Mouse (Mus musculus) G1E (cell line): ENCODE measurements around the gene Cnn3. TPM values are rescaled to one million over a fixed set of nuclear protein-coding genes. Genes with fewer than 3 reads are reported as not detected.

Experiments used
- ATAC-seq: 2 replicates; pipeline ENCODE4 v1.8.0; 2016; ENCODE audit warnings: mild to moderate bottlenecking; ENCODE audit not compliant: insufficient number of reproducible peaks, poor library complexity, low FRiP score, severe bottlenecking; ENCODE audit errors: extremely low read depth
- DNase-seq: peaks from one replicate; pipeline ENCODE4 v3.0.0; 2012; ENCODE audit warnings: low spot score
- H3K27me3 ChIP-seq: 2 replicates; pipeline ENCODE4 v1.6.1; 2012; ENCODE audit warnings: mild to moderate bottlenecking, low read length, inconsistent platforms; ENCODE audit not compliant: insufficient read depth
- H3K36me3 ChIP-seq: replicated peaks from 2 replicates; pipeline ENCODE3; 2012; ENCODE audit warnings: mild to moderate bottlenecking, inconsistent platforms
- H3K4me1 ChIP-seq: 2 replicates; pipeline ENCODE4 v1.6.1; 2012; ENCODE audit warnings: low read depth, low read length, inconsistent platforms, mixed read lengths; ENCODE audit not compliant: insufficient read depth
- H3K4me3 ChIP-seq: 2 replicates; pipeline ENCODE4 v1.5.1; 2012; ENCODE audit warnings: low read depth, mild to moderate bottlenecking, inconsistent platforms, low read length, moderate library complexity, mixed read lengths
- H3K9me3 ChIP-seq: replicated peaks from 2 replicates; pipeline ENCODE4 v1.6.1; 2012; ENCODE audit warnings: inconsistent platforms
- CTCF ChIP-seq: IDR thresholded peaks from 2 replicates; pipeline ENCODE4 v1.5.1; 2012; ENCODE audit warnings: low read depth, low read length, inconsistent platforms, mixed read lengths
- GATA1 ChIP-seq: IDR thresholded peaks from 2 replicates; pipeline ENCODE4 v1.6.1; 2012; ENCODE audit warnings: borderline replicate concordance, low read length, inconsistent platforms, mixed read lengths
- GATA2 ChIP-seq: IDR thresholded peaks from 2 replicates; pipeline ENCODE4 v1.6.1; 2012; ENCODE audit warnings: low read depth, low read length, inconsistent platforms, borderline replicate concordance
- POLR2AphosphoS5 ChIP-seq: IDR thresholded peaks from 2 replicates; pipeline ENCODE4 v1.6.1; 2012; ENCODE audit warnings: low read depth, low read length, inconsistent platforms; ENCODE audit not compliant: insufficient replicate concordance
- TAL1 ChIP-seq: conservative IDR thresholded peaks from 2 replicates; pipeline ENCODE4 v1.6.1; 2012; ENCODE audit warnings: low read depth, low read length, inconsistent platforms, mixed read lengths
- polyA plus RNA-seq: library from polyadenylated mRNA; stranded (reverse); fragments of >175 nt; gene quantifications from 2 replicates; pipeline ENCODE4 v1.2.3, GENCODE M21; 2012
- total RNA-seq, 2 experiments: library from RNA; stranded (forward) in 1 of 2; stranded (reverse) in 1 of 2; fragments of 200-1000 nt in 1 of 2; fragments of >200 nt in 1 of 2; fragmentation: Nextera tagmentation in 1 of 2; gene quantifications; 2 replicates each; pipeline ENCODE4 v1.2.3; 2014 to 2017

Gene Cnn3
- total and polyA plus RNA-seq, 3 experiments = 0.33 TPM; not detected in 2

- no peaks in the 10 kb centered on the region for H3K27me3 ChIP-seq
- ATAC-seq = peak; percentile 31; the same call in 1 of the 2 replicates
- no peaks in the 10 kb centered on the region for H3K9me3 ChIP-seq
- H3K4me1 ChIP-seq = peaks cover 7% of the 10 kb centered on the region
- no peak for TF ChIP-seq CTCF
- no peak for TF ChIP-seq GATA2
- no peak for TF ChIP-seq GATA1
- no peak for TF ChIP-seq TAL1
- TF ChIP-seq POLR2AphosphoS5 = no peak
- DNase-seq = no peak
- no peaks in the 10 kb centered on the region for H3K36me3 ChIP-seq
- no peak overlapping the region for H3K4me3 ChIP-seq
These were observed 32.5 kb downstream of the Cnn3 start for GRCm38 (mm10) chr3:121458545-121459492.

- H3K36me3 ChIP-seq = no peaks in the 10 kb centered on the region
- TF ChIP-seq CTCF (no peak), POLR2AphosphoS5 (no peak), GATA2 (no peak), GATA1 (no peak), TAL1 (no peak)
- no peaks in the 10 kb centered on the region for H3K9me3 ChIP-seq
- H3K4me1 ChIP-seq = peaks cover 7% of the 10 kb centered on the region
- H3K27me3 ChIP-seq = no peaks in the 10 kb centered on the region
- ATAC-seq = peak; percentile 50; the same call in 1 of the 2 replicates
- no peak overlapping the region for H3K4me3 ChIP-seq
- no peak for DNase-seq
These were observed 34.3 kb downstream of the Cnn3 start for GRCm38 (mm10) chr3:121460473-121461193.

GRCm38 (mm10) chr3:121461477-121461876 lies 35.2 kb downstream of the Cnn3 start:
- H3K4me1 ChIP-seq = peaks cover 7% of the 10 kb centered on the region
- ATAC-seq = no peak
- H3K27me3 ChIP-seq = no peaks in the 10 kb centered on the region
- H3K9me3 ChIP-seq = no peaks in the 10 kb centered on the region
- H3K4me3 ChIP-seq = no peak overlapping the region
- no peak for DNase-seq
- TF ChIP-seq GATA2 (no peak), CTCF (no peak), POLR2AphosphoS5 (no peak), GATA1 (no peak), TAL1 (no peak)
- H3K36me3 ChIP-seq = no peaks in the 10 kb centered on the region

DNA sequence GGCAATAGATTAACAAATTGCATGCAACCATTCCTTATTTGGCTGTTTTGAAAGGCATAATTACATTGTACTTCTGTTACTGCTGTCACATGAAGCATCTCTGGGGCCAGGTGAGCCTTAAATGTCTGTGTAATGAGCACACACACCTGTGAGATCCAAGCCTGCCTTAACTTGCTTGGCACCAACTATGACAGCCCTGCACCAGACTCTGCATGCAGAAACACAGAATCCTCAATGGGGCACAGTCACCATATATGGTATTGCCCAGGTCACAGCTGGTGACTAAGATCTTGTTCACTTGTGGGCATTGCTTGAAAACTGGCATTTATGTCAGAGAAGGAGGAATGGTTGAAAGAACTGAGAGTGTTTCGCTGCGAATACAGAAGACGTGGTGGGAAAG lies 36.5 kb downstream of the Cnn3 start:
- peaks cover 7% of the 10 kb centered on the region for H3K4me1 ChIP-seq
- H3K4me3 ChIP-seq = no peak overlapping the region
- DNase-seq = no peak
- ATAC-seq = no peak
- H3K9me3 ChIP-seq = no peaks in the 10 kb centered on the region
- no peaks in the 10 kb centered on the region for H3K27me3 ChIP-seq
- TF ChIP-seq POLR2AphosphoS5 (no peak), GATA2 (no peak), CTCF (no peak), GATA1 (no peak), TAL1 (no peak)
- no peaks in the 10 kb centered on the region for H3K36me3 ChIP-seq

GRCm38 (mm10) chr3:121464733-121465305 lies 38.5 kb downstream of the Cnn3 start:
- Histone ChIP-seq H3K4me3 (no peak overlapping the region), H3K9me3 (no peaks in the 10 kb centered on the region), H3K4me1 (peaks cover 6% of the 10 kb centered on the region; the same call in 1 of the 2 replicates), H3K27me3 (no peaks in the 10 kb centered on the region), H3K36me3 (no peaks in the 10 kb centered on the region)
- DNase-seq (no peak), ATAC-seq (no peak)
- TF ChIP-seq GATA2 (no peak), TAL1 (no peak), POLR2AphosphoS5 (no peak), GATA1 (no peak), CTCF (no peak)
